In genomic region chr4:150655989-150656388, GRCm38 (mm10) we compare ENCODE assay signal across 8 mouse cellular contexts. TPM values are rescaled to one million over a fixed set of nuclear protein-coding genes. Genes with fewer than 3 reads are reported as not detected.
A peak's percentile ranks its signal among the peaks of the same experiment; 100 is the strongest.
DNase-seq lines count a peak whose midpoint lies in the region; ATAC-seq and TF ChIP-seq lines count a peak whose summit lies in the region.

No protein-coding gene starts in this region.

- no peak overlapping the region for H3K27ac ChIP-seq in intestine, postnatal 0 days (ENCODE audit: low read depth, low read length)
- H3K27ac ChIP-seq in midbrain, embryonic 11.5 days (ENCODE audit: low read depth, low read length) = no peak overlapping the region

- ATAC-seq in granulocyte monocyte progenitor cell, adult 5-6 weeks (replicated peaks; ENCODE audit: poor library complexity, severe bottlenecking) = peak; percentile 82
- ATAC-seq in intestine, postnatal 0 days = peak; percentile 69
- ATAC-seq in midbrain, embryonic 11.5 days (ENCODE audit: low FRiP score) = peak; percentile 66; the same call in 1 of the 2 replicates

- no peaks in the 10 kb centered on the region for H3K36me3 ChIP-seq in intestine, postnatal 0 days (ENCODE audit: control insufficient read depth, insufficient read depth)
- H3K36me3 ChIP-seq in midbrain, embryonic 11.5 days (ENCODE audit: control insufficient read depth, insufficient read depth, low read length) = no peaks in the 10 kb centered on the region

- 6% methylated on average over 17 of the region's 17 CpGs for WGBS in intestine, postnatal 0 days
- 4% methylated on average over 17 of the region's 17 CpGs for WGBS in midbrain, embryonic 11.5 days

- TF ChIP-seq CTCF in intestine, postnatal 0 days (IDR thresholded peaks at IDR 0.05; ENCODE audit: low read depth) = peak; percentile 96

- H3K4me3 ChIP-seq in intestine, postnatal 0 days (ENCODE audit: low read depth, low read length) = no peak overlapping the region
- H3K4me3 ChIP-seq in midbrain, embryonic 11.5 days (ENCODE audit: low read depth, low read length) = no peak overlapping the region

- intact Hi-C loops in left cerebral cortex, postnatal 4 days (cut with DNase I) = loop anchor here (2.0 to 5.0 kb wide), 2 partner anchors 196 to 247 kb away; partner anchors contain the start of gene Errfi1

- H3K4me2 ChIP-seq in intestine, postnatal 0 days (replicated peaks; ENCODE audit: low read depth) = peak overlapping the region; percentile 40; the same call in 1 of the 2 replicates
- 0 out of 2 replicates have a peak overlapping the region, but pooled peaks have one; percentile 22 for H3K4me2 ChIP-seq in midbrain, embryonic 11.5 days

- peaks cover 20% of the 10 kb centered on the region for H3K27me3 ChIP-seq in intestine, postnatal 0 days (replicated peaks; ENCODE audit: control insufficient read depth, insufficient read depth, low read length)
- H3K27me3 ChIP-seq in midbrain, embryonic 11.5 days (ENCODE audit: control insufficient read depth, insufficient read depth, low read length) = peaks cover 7% of the 10 kb centered on the region; the same call in 1 of the 2 replicates

- H3K4me1 ChIP-seq in intestine, postnatal 0 days (replicated peaks; ENCODE audit: control insufficient read depth, insufficient read depth, low read length) = no peaks in the 10 kb centered on the region
- H3K4me1 ChIP-seq in midbrain, embryonic 11.5 days (ENCODE audit: control insufficient read depth, insufficient read depth, low read length) = peaks cover 5% of the 10 kb centered on the region; the same call in 1 of the 2 replicates

- H3K9me3 ChIP-seq in intestine, postnatal 0 days (ENCODE audit: control insufficient read depth) = no peaks in the 10 kb centered on the region
- no peaks in the 10 kb centered on the region; the same call in 1 of the 2 replicates for H3K9me3 ChIP-seq in midbrain, embryonic 11.5 days (ENCODE audit: control insufficient read depth, low read length)

- DNase-seq in adrenal gland, adult 18-20 months (ENCODE audit: low spot score in 2 of 2) = peak; percentile 92
- peak; percentile 89 for DNase-seq in embryo, embryonic 9.5 days (ENCODE audit: extremely low spot score)
- peak; percentile 88 for DNase-seq in left cerebral cortex, postnatal 4 days
- DNase-seq in midbrain, embryonic 11.5 days (ENCODE audit: low spot score, missing footprints) = peak; percentile 98
- DNase-seq in right cerebral cortex, postnatal 4 days = peak; percentile 88
- peak; percentile 81 for DNase-seq in yolk sac, embryonic 10.5 days (ENCODE audit: low spot score)

- H3K9ac ChIP-seq in intestine, postnatal 0 days (ENCODE audit: low read depth, low read length) = no peak overlapping the region
- H3K9ac ChIP-seq in midbrain, embryonic 11.5 days (ENCODE audit: low read length) = no peak overlapping the region

RNA-seq across cellular contexts. Expression of gene Slc45a1, which starts 4.0 kb away (rescaled TPM):
- total RNA-seq in adrenal gland, adult 18-20 months (2021) = 1 to 10 TPM in 1 of 2 experiments, under 1 TPM in 1; 0.64 to 1.1 TPM
- not detected in 2 replicates for total RNA-seq in granulocyte monocyte progenitor cell, adult 5-6 weeks (2014; fragmentation: Nextera tagmentation)
- total RNA-seq in granulocyte monocyte progenitor cell, adult 5-6 weeks (2017) = not detected in 2 replicates
- polyA plus RNA-seq in intestine, postnatal 0 days (2015; fragmentation: Nextera tagmentation; extraction: Ambion mirVana) = 0.75 and 0.81 TPM in 2 replicates
- 10 to 100 TPM; 40.9 to 41.7 TPM for total RNA-seq in left cerebral cortex, postnatal 4 days (2021)
- polyA plus RNA-seq in midbrain, embryonic 11.5 days (2014; fragmentation: Nextera tagmentation; extraction: Ambion mirVana) = 4.4 and 4.7 TPM in 2 replicates

Comparison
In these comparisons a context has a peak if more than half of its experiments do, and no peak if none do; other contexts are left out.
1. RNA of gene Slc45a1, which starts 4.0 kb away (total RNA-seq): 40.9 to 41.7 TPM in left cerebral cortex, postnatal 4 days; 0.64 to 1.1 TPM in adrenal gland, adult 18-20 months and not detected in granulocyte monocyte progenitor cell, adult 5-6 weeks; every median in the first group is over 10 times any median in the second.
2. Peak in every context shown above with its lines, with median percentiles within 50 percentile points of each other: DNase-seq and ATAC-seq.